Mouse (Mus musculus) liver, adult 2 months (tissue): ENCODE results near the gene Ckmt2. TPM values are rescaled to one million over a fixed set of nuclear protein-coding genes. Genes with fewer than 3 reads are reported as not detected.

ENCODE experiments used
- DNase-seq: peaks from one replicate; pipeline ENCODE4 v3.0.0-alpha.2; 2011; ENCODE audit warnings: low read depth, low spot score; ENCODE audit errors: extremely low read depth
- H3K27ac ChIP-seq: fragments of 200-500 bp; replicated peaks from 2 replicates; pipeline ENCODE4 v1.5.1; 2012; ENCODE audit warnings: low read depth, mild to moderate bottlenecking, control low read depth, inconsistent platforms, low read length; ENCODE audit not compliant: insufficient read depth
- H3K27me3 ChIP-seq: fragments of 200-500 bp; 2 replicates; pipeline ENCODE4 v1.6.1; 2012; ENCODE audit warnings: mild to moderate bottlenecking, moderate library complexity, low read length, inconsistent platforms; ENCODE audit not compliant: control insufficient read depth, insufficient read depth
- H3K36me3 ChIP-seq: fragments of 200-500 bp; 2 replicates; pipeline ENCODE4 v1.6.1; 2012; ENCODE audit warnings: low read length, inconsistent platforms; ENCODE audit not compliant: control insufficient read depth, insufficient read depth
- H3K4me1 ChIP-seq: fragments of 200-500 bp; 2 replicates; pipeline ENCODE4 v1.6.1; 2011; ENCODE audit warnings: low read length; ENCODE audit not compliant: control insufficient read depth, insufficient read depth
- H3K4me3 ChIP-seq: fragments of 200-500 bp; 2 replicates; pipeline ENCODE4 v1.5.1; 2011; ENCODE audit warnings: low read depth, mild to moderate bottlenecking, control low read depth, low read length, moderate library complexity; ENCODE audit not compliant: insufficient read depth
- H3K79me2 ChIP-seq: fragments of 200-500 bp; 2 replicates; pipeline ENCODE4 v1.6.1; 2012; ENCODE audit warnings: inconsistent platforms, mild to moderate bottlenecking, low read length, moderate library complexity; ENCODE audit not compliant: control insufficient read depth, insufficient read depth
- H3K9ac ChIP-seq: fragments of 200-500 bp; 2 replicates; pipeline ENCODE4 v1.6.1; 2012; ENCODE audit warnings: low read depth, mild to moderate bottlenecking, control low read depth, inconsistent platforms, low read length
- CTCF ChIP-seq: fragments of 200-500 bp; IDR thresholded peaks from 2 replicates; pipeline ENCODE4 v1.5.1; 2011; ENCODE audit warnings: low read depth, low read length, control low read depth
- POLR2A ChIP-seq: fragments of 200-500 bp; IDR thresholded peaks from 2 replicates; pipeline ENCODE4 v1.6.1; 2011; ENCODE audit warnings: low read length, control low read depth; ENCODE audit not compliant: insufficient read depth; ENCODE audit errors: extremely low read depth
- WGBS: fragments of 180-500 bp; shearing (Covaris S2); methylation state at CpG from one replicate; pipeline ENCODE4 v1.1.7; 2018; 5-methylcytosine and 5-hydroxymethylcytosine counted together
- polyA plus RNA-seq: library from polyadenylated mRNA; depleted of rRNA; stranded (reverse); fragments of >200 nt; gene quantifications from 2 replicates; pipeline ENCODE4 v1.2.3, GENCODE M21; 2012
- total RNA-seq: library from RNA; depleted of rRNA; stranded (reverse); fragments of >200 nt; gene quantifications from 2 replicates; pipeline ENCODE4 v1.2.3, GENCODE M21; 2014

Gene Ckmt2
- total and polyA plus RNA-seq, 2 experiments, result 3.4 TPM; not detected in 1

DNA sequence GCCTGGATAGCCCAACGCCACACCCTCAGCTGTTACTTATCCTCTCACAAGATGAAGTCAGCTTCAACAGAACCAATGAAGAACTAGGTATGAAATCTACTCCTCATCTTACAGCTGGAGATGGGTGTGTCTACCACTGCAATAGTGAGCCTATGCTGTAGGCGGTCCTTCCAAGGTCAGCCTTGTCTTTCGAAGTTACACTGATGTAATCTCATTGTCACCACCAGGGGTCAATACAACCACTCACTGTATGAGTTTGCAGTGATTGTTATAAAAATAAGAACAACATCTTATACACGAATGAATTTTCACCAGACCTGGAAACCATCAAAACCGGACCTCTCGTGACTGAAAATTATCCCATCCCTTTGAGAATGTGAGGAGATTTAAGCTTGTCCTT lies 16.4 kb upstream of the Ckmt2 start:
- no peaks in the 10 kb centered on the region; the same call in 1 of the 2 replicates for H3K27me3 ChIP-seq
- H3K79me2 ChIP-seq, result no peaks in the 10 kb centered on the region
- no peak overlapping the region for H3K9ac ChIP-seq
- 67% methylated on average over 6 of the region's 6 CpGs for WGBS
- no peak overlapping the region for H3K4me3 ChIP-seq
- H3K27ac ChIP-seq, result no peak overlapping the region
- no peaks in the 10 kb centered on the region for H3K36me3 ChIP-seq
- no peaks in the 10 kb centered on the region for H3K4me1 ChIP-seq
- TF ChIP-seq POLR2A (no peak), CTCF (no peak)
- DNase-seq, result no peak

DNA sequence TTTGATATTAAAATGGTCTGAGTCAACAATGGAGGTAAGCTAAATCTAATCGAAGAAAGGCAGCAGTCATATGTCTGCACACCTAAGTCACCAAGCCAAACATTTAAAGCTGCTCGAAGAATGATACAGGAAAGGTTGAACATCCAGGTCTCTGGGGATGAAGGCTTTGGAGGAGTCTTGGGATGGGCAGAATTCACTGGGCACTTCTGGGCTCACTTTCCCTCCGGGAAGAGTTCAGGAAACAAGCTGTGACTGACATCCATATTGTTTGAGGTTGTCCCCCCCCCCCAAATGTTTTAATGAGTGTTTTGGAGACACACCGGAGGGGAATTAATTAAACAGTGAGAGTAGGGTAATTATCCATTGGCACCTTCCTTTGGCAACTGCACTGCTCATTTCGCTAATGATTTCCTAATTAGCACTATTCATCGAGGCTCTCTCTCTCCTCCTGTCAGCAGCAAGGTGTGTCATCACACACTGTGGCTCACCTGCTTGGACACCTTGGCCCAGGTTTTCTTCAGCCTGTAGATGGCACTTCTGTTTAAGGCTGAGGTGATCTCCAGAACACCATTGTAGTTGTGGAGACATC lies 13.4 kb upstream of the Ckmt2 start:
- Histone ChIP-seq H3K4me3 (no peak overlapping the region), H3K27ac (no peak overlapping the region), H3K4me1 (no peaks in the 10 kb centered on the region), H3K79me2 (no peaks in the 10 kb centered on the region), H3K9ac (no peak overlapping the region), H3K36me3 (no peaks in the 10 kb centered on the region), H3K27me3 (no peaks in the 10 kb centered on the region; the same call in 1 of the 2 replicates)
- DNase-seq, result no peak
- 91% methylated on average over 6 of the region's 6 CpGs for WGBS
- TF ChIP-seq POLR2A (no peak), CTCF (no peak)

DNA sequence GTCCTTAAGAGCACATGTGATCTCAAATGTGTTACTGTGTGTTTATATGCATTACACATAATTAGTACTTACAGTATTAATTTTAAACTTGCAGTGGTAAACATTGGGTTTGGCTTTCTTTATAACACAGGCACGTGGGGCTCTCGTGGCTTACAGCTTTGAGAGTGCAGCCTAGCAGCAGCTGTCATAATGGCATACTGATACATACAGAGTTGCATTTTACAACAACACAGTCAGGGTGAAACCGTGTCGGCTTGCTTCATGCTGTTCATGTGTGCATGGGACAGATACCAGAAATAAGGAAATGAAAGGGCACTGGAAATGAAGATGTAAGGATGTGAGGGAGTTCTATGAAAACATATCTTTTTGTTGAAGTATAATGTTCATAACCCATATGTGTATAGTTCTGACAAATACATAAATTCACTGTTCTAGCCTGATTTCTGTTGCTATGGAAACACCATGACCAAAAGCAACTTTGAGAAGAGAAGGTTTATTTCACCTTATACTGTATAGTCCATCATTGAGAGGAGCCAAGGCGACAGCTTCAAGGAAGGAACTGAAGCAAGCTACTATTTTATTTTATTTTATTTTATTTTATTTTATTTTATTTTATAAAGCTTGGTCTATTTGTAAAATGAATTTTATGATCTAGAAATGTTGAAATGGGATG lies 8.2 kb upstream of the Ckmt2 start:
- Histone ChIP-seq H3K9ac (no peak overlapping the region), H3K27me3 (no peaks in the 10 kb centered on the region), H3K27ac (no peak overlapping the region), H3K4me3 (no peak overlapping the region), H3K4me1 (no peaks in the 10 kb centered on the region), H3K79me2 (no peaks in the 10 kb centered on the region), H3K36me3 (no peaks in the 10 kb centered on the region)
- TF ChIP-seq CTCF (no peak), POLR2A (no peak)
- DNase-seq, result no peak
- WGBS, result 88% methylated on average over 5 of the region's 5 CpGs

DNA sequence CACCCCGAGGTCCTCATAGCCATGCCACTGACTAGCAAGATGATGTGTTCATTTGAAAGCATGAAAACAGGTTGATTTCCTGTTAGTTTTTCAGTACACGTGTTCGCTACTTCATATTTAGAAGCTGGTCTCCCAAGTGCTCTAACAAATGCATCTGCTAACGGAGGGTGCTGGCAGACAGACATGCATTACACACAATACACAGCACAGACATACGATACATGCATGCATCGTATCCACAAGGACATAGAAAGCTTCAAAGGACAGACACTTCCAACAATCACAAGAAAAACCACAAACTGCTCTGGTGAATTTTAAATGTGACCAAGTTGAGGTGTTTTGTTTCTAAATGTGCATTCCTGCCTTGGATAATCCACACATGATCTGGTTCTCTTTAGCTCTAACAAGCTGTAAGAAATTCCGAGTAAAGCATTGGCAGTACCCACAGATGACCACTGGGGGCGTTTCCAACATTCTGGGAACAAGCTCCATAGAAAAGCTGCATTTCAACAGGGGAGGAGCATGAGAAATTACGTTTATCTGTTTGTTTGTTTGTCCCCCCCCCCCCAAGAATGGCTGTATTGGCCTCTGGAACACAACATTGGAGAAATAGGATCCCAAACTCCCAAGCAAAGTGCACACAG lies 5.3 kb upstream of the Ckmt2 start:
- Histone ChIP-seq H3K36me3 (no peaks in the 10 kb centered on the region), H3K9ac (no peak overlapping the region), H3K4me3 (no peak overlapping the region), H3K79me2 (no peaks in the 10 kb centered on the region), H3K27ac (no peak overlapping the region), H3K27me3 (no peaks in the 10 kb centered on the region), H3K4me1 (no peaks in the 10 kb centered on the region)
- DNase-seq, result peak; percentile 20
- TF ChIP-seq CTCF (0 out of 2 replicates have a peak, but pooled peaks have one; percentile 11), POLR2A (no peak)
- WGBS, result 65% methylated on average over 9 of the region's 9 CpGs

DNA sequence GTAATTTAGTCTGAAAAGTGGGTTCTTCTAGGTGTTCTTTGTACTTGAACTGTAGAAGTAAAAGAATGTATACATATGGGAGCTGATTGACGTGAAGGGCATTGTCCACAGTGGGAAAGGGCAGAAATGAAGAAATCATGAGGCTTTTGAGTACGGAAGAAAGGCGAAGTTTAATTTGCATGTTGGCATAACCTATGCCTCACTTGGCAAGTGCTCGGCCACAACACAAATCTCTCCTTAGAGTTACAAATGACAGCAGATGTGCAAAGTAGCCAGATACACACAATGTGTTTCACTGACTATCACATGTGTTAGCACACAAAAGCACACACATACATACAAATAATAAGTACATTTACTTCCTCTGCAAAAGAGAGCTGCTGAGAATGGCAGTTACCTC lies 3.6 kb upstream of the Ckmt2 start:
- H3K4me1 ChIP-seq, result no peaks in the 10 kb centered on the region
- no peaks in the 10 kb centered on the region for H3K27me3 ChIP-seq
- H3K27ac ChIP-seq, result no peak overlapping the region
- TF ChIP-seq CTCF (no peak), POLR2A (no peak)
- H3K9ac ChIP-seq, result no peak overlapping the region
- peak; percentile 53 for DNase-seq
- no peaks in the 10 kb centered on the region for H3K36me3 ChIP-seq
- WGBS, result 33% methylated on average over 4 of the region's 4 CpGs
- no peak overlapping the region for H3K4me3 ChIP-seq
- H3K79me2 ChIP-seq, result no peaks in the 10 kb centered on the region

DNA sequence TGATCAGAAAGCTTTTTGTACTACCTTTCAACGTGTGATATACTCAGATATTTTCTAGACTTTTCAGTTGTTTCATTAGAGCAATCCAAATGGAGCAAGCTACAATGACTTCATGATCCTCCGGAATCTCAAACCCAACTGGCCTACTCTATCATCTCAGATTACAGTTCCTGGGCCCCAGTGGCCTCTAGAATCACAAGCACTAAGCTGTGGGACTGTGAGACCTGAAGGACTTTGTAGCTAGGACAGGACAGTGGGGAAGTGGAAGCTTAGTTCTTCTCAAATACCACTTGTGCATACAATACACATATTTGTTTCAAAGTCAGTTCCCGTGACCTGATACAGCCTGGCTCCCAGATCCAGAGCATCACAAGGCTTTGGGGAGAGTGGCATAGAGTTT lies 1.3 kb upstream of the Ckmt2 start:
- no peak for DNase-seq
- 90% methylated on average over 3 of the region's 3 CpGs for WGBS
- H3K36me3 ChIP-seq, result no peaks in the 10 kb centered on the region
- TF ChIP-seq CTCF, result no peak
- no peak for TF ChIP-seq POLR2A
- no peak overlapping the region for H3K4me3 ChIP-seq
- no peak overlapping the region for H3K27ac ChIP-seq
- no peaks in the 10 kb centered on the region for H3K27me3 ChIP-seq
- H3K9ac ChIP-seq, result no peak overlapping the region
- H3K4me1 ChIP-seq, result no peaks in the 10 kb centered on the region
- no peaks in the 10 kb centered on the region for H3K79me2 ChIP-seq
